Mouse (Mus musculus): ENCODE results near the gene Kcnk6. TPM values are rescaled to one million over a fixed set of nuclear protein-coding genes. Genes with fewer than 3 reads are reported as not detected.

Kcnk6 gene
- polyA plus RNA-seq, 1 experiment, result 7.1 TPM

- Histone ChIP-seq H3K27ac (ENCODE audit: insufficient read depth, low read length) (no peak overlapping the region), H3K36me3 (ENCODE audit: control insufficient read depth, insufficient read depth, low read length, poor library complexity, severe bottlenecking) (peaks cover 13% of the 10 kb centered on the region)
- TF ChIP-seq EP300 (IDR thresholded peaks at IDR 0.05; ENCODE audit: insufficient read depth, low read depth, low read length), result no peak
Measured at GRCm38 (mm10) chr7:29178106-29178505, 54.2 kb downstream of the Kcnk6 start.

GRCm38 (mm10) chr7:29172390-29173016, 59.8 kb downstream of the Kcnk6 start:
- H3K4me1 ChIP-seq (ENCODE audit: control insufficient read depth, insufficient read depth, low read length), result no peaks in the 10 kb centered on the region
- TF ChIP-seq EP300 (IDR thresholded peaks at IDR 0.05; ENCODE audit: insufficient read depth, low read depth, low read length) (no peak), CTCF (IDR thresholded peaks at IDR 0.05; ENCODE audit: low read depth, low read length) (no peak), POLR2A (IDR thresholded peaks at IDR 0.05; ENCODE audit: insufficient read depth, low read length) (no peak)
- H3K27ac ChIP-seq (ENCODE audit: insufficient read depth, low read length), result no peak overlapping the region
- H3K9me3 ChIP-seq (replicated peaks; ENCODE audit: control insufficient read depth, insufficient read depth, low read length, poor library complexity, severe bottlenecking), result no peaks in the 10 kb centered on the region
- peaks cover 13% of the 10 kb centered on the region for H3K36me3 ChIP-seq (ENCODE audit: control insufficient read depth, insufficient read depth, low read length, poor library complexity, severe bottlenecking)
- no peaks in the 10 kb centered on the region for H3K27me3 ChIP-seq (ENCODE audit: control insufficient read depth, insufficient read depth, low read length, poor library complexity, severe bottlenecking)
- H3K9ac ChIP-seq (ENCODE audit: low read depth, poor library complexity, severe bottlenecking), result no peak overlapping the region
- no peak overlapping the region for H3K4me3 ChIP-seq (ENCODE audit: low read depth, low read length)

More at GRCm38 (mm10) chr7:29178106-29178505, 54.2 kb downstream of the Kcnk6 start:
- Histone ChIP-seq H3K4me1 (ENCODE audit: control insufficient read depth, insufficient read depth, low read length) (no peaks in the 10 kb centered on the region), H3K9me3 (replicated peaks; ENCODE audit: control insufficient read depth, insufficient read depth, low read length, poor library complexity, severe bottlenecking) (no peaks in the 10 kb centered on the region), H3K4me3 (ENCODE audit: low read depth, low read length) (no peak overlapping the region), H3K27me3 (ENCODE audit: control insufficient read depth, insufficient read depth, low read length, poor library complexity, severe bottlenecking) (no peaks in the 10 kb centered on the region), H3K9ac (ENCODE audit: low read depth, poor library complexity, severe bottlenecking) (no peak overlapping the region)

Other genes with a start within 250 kb of the Kcnk6 start
- gene Ryr1, start 107.3 kb downstream of the Kcnk6 start, polyA plus RNA-seq (2011; ENCODE audit: insufficient read depth, insufficient read length, low read depth, missing spikeins), result 8.4 and 10.3 TPM in 2 replicates
- 23.0 and 31.5 TPM in 2 replicates for gene Rasgrp4, start 97.7 kb downstream of the Kcnk6 start, polyA plus RNA-seq (2011; ENCODE audit: insufficient read depth, insufficient read length, low read depth, missing spikeins)
- gene Fam98c, start 76.3 kb downstream of the Kcnk6 start, polyA plus RNA-seq (2011; ENCODE audit: insufficient read depth, insufficient read length, low read depth, missing spikeins), result 12.6 and 13.3 TPM in 2 replicates
- not detected in 2 replicates for gene Ggn, start 62.3 kb downstream of the Kcnk6 start, polyA plus RNA-seq (2011; ENCODE audit: insufficient read depth, insufficient read length, low read depth, missing spikeins)
- gene Spred3, start 62.1 kb downstream of the Kcnk6 start, polyA plus RNA-seq (2011; ENCODE audit: insufficient read depth, insufficient read length, low read depth, missing spikeins), result 9.2 and 12.1 TPM in 2 replicates
- 223 and 242 TPM in 2 replicates for gene Psmd8, start 51.8 kb downstream of the Kcnk6 start, polyA plus RNA-seq (2011; ENCODE audit: insufficient read depth, insufficient read length, low read depth, missing spikeins)
- gene Catsperg1, start 18.5 kb downstream of the Kcnk6 start, polyA plus RNA-seq (2011; ENCODE audit: insufficient read depth, insufficient read length, low read depth, missing spikeins), result 27.3 and 31.3 TPM in 2 replicates
- 50.9 and 55.2 TPM in 2 replicates for gene Yif1b, start 5.8 kb upstream of the Kcnk6 start, polyA plus RNA-seq (2011; ENCODE audit: insufficient read depth, insufficient read length, low read depth, missing spikeins)
- gene 2200002D01Rik, start 16.0 kb upstream of the Kcnk6 start, polyA plus RNA-seq (2011; ENCODE audit: insufficient read depth, insufficient read length, low read depth, missing spikeins), result 33.6 and 34.1 TPM in 2 replicates
- gene Spint2, start 49.4 kb upstream of the Kcnk6 start, polyA plus RNA-seq (2011; ENCODE audit: insufficient read depth, insufficient read length, low read depth, missing spikeins), result 264 and 288 TPM in 2 replicates
- gene Ppp1r14a, start 56.8 kb upstream of the Kcnk6 start, polyA plus RNA-seq (2011; ENCODE audit: insufficient read depth, insufficient read length, low read depth, missing spikeins), result 22.1 and 29.1 TPM in 2 replicates
- 5.9 and 6.1 TPM in 2 replicates for gene Dpf1, start 71.4 kb upstream of the Kcnk6 start, polyA plus RNA-seq (2011; ENCODE audit: insufficient read depth, insufficient read length, low read depth, missing spikeins)